Mouse (Mus musculus) liver, embryonic 14.5 days (tissue): ENCODE results near the gene L3mbtl1. TPM values are rescaled to one million over a fixed set of nuclear protein-coding genes. Genes with fewer than 3 reads are reported as not detected.

ENCODE experiments used
- ATAC-seq: fragments of 200-750 bp; cut with Nextera tagmentation; 2 replicates; pipeline ENCODE4 v1.8.0; 2017; ENCODE audit warnings: moderate number of reproducible peaks, mild to moderate bottlenecking, moderate library complexity; ENCODE audit not compliant: insufficient read depth
- DNase-seq, 3 experiments: peaks; one replicate each; pipeline ENCODE4 v3.0.0-alpha.2; 2012 to 2013; ENCODE audit warnings: low read depth in 3 of 3, low spot score in 3 of 3
- H3K27ac ChIP-seq: fragments of 300-500 bp; sonication (generic); 2 replicates; pipeline ENCODE4 v1.5.1; 2014; ENCODE audit warnings: moderate library complexity, mild to moderate bottlenecking, control low read depth, inconsistent platforms
- H3K27me3 ChIP-seq: fragments of 300-500 bp; sonication (generic); 2 replicates; pipeline ENCODE4 v1.6.1; 2014; ENCODE audit warnings: mild to moderate bottlenecking, low read length, moderate library complexity; ENCODE audit not compliant: control insufficient read depth, insufficient read depth
- H3K36me3 ChIP-seq: fragments of 300-500 bp; sonication (generic); replicated peaks from 2 replicates; pipeline ENCODE4 v1.6.1; 2014; ENCODE audit warnings: low read depth; ENCODE audit not compliant: control insufficient read depth, insufficient read depth
- H3K4me1 ChIP-seq, 2 experiments: fragments of 200-500 bp in 1 of 2; fragments of 300-500 bp in 1 of 2; sonication (generic) in 1 of 2; replicated peaks; 2 replicates each; pipeline ENCODE4 v1.6.1; 2012 to 2014; ENCODE audit warnings: antibody characterized with exemption in 1 of 2, inconsistent platforms in 1 of 2, low read length in 1 of 2; ENCODE audit not compliant: control insufficient read depth in 2 of 2, insufficient read depth in 2 of 2
- H3K4me2 ChIP-seq: fragments of 300-500 bp; sonication (generic); 2 replicates; pipeline ENCODE4 v1.6.1; 2014; ENCODE audit warnings: low read depth, mild to moderate bottlenecking, control low read depth, moderate library complexity
- H3K4me3 ChIP-seq, 2 experiments: fragments of 200-500 bp in 1 of 2; fragments of 300-500 bp in 1 of 2; sonication (generic) in 1 of 2; 2 replicates each; pipeline ENCODE4 v1.5.1; 2012 to 2014; ENCODE audit warnings: low read depth in 2 of 2, low read length in 2 of 2, mild to moderate bottlenecking in 2 of 2, control low read depth in 1 of 2, inconsistent platforms in 1 of 2, moderate library complexity in 1 of 2; ENCODE audit not compliant: insufficient read depth in 1 of 2
- H3K9ac ChIP-seq: fragments of 300-500 bp; sonication (generic); replicated peaks from 2 replicates; pipeline ENCODE4 v1.6.1; 2014; ENCODE audit warnings: mild to moderate bottlenecking, control low read depth, moderate library complexity
- H3K9me3 ChIP-seq: fragments of 300-500 bp; sonication (generic); 2 replicates; pipeline ENCODE4 v1.6.1; 2016; ENCODE audit warnings: low read length, mixed read lengths; ENCODE audit not compliant: control insufficient read depth
- CTCF ChIP-seq: IDR thresholded peaks from 2 replicates; pipeline ENCODE4 v1.5.1; 2016; ENCODE audit warnings: antibody characterized with exemption, low read depth, control low read depth
- EP300 ChIP-seq: IDR thresholded peaks from 2 replicates; pipeline ENCODE4 v1.6.1; 2016; ENCODE audit warnings: antibody characterized with exemption, low read depth
- WGBS: fragments of 180-500 bp; shearing (Covaris S2); extraction: QIAGEN DNeasy Blood & Tissue Kit; methylation state at CpG from one replicate; pipeline ENCODE4 v1.1.7; 2014; ENCODE audit not compliant: insufficient replicate concordance; 5-methylcytosine and 5-hydroxymethylcytosine counted together
- polyA plus RNA-seq, 2 experiments: library from polyadenylated mRNA; depleted of rRNA in 1 of 2; stranded (reverse) in 1 of 2; unstranded in 1 of 2; fragments of >200 nt; fragmentation: Nextera tagmentation in 1 of 2; extraction: Ambion mirVana in 1 of 2; gene quantifications; 2 replicates each; pipeline versions ENCODE4 v1.2.1 to v1.2.3; 2012 to 2014

Gene L3mbtl1
- polyA plus RNA-seq, 2 experiments, result 0.08 TPM; not detected in 1

DNA sequence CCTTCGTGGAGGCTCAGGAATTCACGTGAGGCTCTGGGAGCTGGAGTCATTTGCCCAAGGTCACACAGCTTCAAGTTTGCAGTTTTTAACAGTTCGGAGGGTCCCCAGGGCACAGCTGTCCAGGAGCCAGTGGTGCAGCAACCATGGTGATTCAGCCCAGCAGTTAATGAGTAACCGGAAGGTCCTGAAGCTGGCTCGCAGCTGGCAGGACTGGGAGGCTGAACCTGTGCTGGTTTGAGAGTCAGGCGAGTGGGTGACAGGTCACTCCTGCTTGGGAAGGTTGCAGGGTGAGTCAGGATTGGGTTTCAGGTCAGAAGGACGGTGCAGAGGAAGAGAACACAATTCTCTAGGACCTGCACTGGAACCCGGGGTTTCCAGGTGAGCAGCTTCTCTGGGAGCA lies 43.9 kb downstream of the L3mbtl1 start, which contains the start of gene Sgk2:
Gene Sgk2 (plus strand): TSS at position 113 of the 400 bp plus-strand sequence.
- Histone ChIP-seq H3K9me3 (no peaks in the 10 kb centered on the region), H3K27ac (no peak within 1 kb of the TSS), H3K36me3 (no peaks in the 10 kb centered on the region), H3K4me3 (no peak within 1 kb of the TSS), H3K9ac (no peak within 1 kb of the TSS), H3K4me2 (peak within 1 kb of the TSS; percentile 7; the same call in 1 of the 2 replicates), H3K27me3 (no peaks in the 10 kb centered on the region), H3K4me1 (peaks cover 0 to 10% of the 10 kb centered on the region in 2 experiments; a peak in 3 of 4 replicates)
- TF ChIP-seq CTCF (no peak), EP300 (no peak)
- DNase-seq (peak; percentile 23 to 28 (median 24)), ATAC-seq (peak; percentile 66)
- WGBS, result 41% methylated on average over 8 of the region's 8 CpGs

GRCm38 (mm10) chr2:162988235-162988634 lies 45.0 kb downstream of the L3mbtl1 start:
- H3K27ac ChIP-seq, result no peak overlapping the region
- ATAC-seq, result no peak
- 36% methylated on average over 4 of the region's 4 CpGs for WGBS

GRCm38 (mm10) chr2:162991394-162992083 lies 48.3 kb downstream of the L3mbtl1 start:
- DNase-seq, result no peak
- H3K36me3 ChIP-seq, result no peaks in the 10 kb centered on the region
- peaks cover 0 to 5% of the 10 kb centered on the region in 2 experiments; a peak in 3 of 4 replicates for H3K4me1 ChIP-seq
- H3K27me3 ChIP-seq, result no peaks in the 10 kb centered on the region
- H3K4me3 ChIP-seq, result no peak overlapping the region
- H3K9me3 ChIP-seq, result no peaks in the 10 kb centered on the region
- no peak overlapping the region for H3K9ac ChIP-seq
- no peak; the same call in 1 of the 2 replicates for ATAC-seq
- TF ChIP-seq CTCF (peak; percentile 30; the same call in 1 of the 2 replicates), EP300 (no peak)
- 29% methylated on average over 6 of the region's 6 CpGs for WGBS
- no peak overlapping the region for H3K4me2 ChIP-seq
- no peak overlapping the region for H3K27ac ChIP-seq

More at GRCm38 (mm10) chr2:162988235-162988634, 45.0 kb downstream of the L3mbtl1 start:
- H3K4me2 ChIP-seq, result peak overlapping the region; percentile 7; the same call in 1 of the 2 replicates
- H3K27me3 ChIP-seq, result no peaks in the 10 kb centered on the region
- peaks cover 0 to 10% of the 10 kb centered on the region in 2 experiments; a peak in 3 of 4 replicates for H3K4me1 ChIP-seq
- TF ChIP-seq CTCF (no peak), EP300 (no peak)
- H3K9me3 ChIP-seq, result no peaks in the 10 kb centered on the region
- H3K36me3 ChIP-seq, result no peaks in the 10 kb centered on the region
- no peak for DNase-seq
- H3K4me3 ChIP-seq, result no peak overlapping the region
- H3K9ac ChIP-seq, result no peak overlapping the region

DNA sequence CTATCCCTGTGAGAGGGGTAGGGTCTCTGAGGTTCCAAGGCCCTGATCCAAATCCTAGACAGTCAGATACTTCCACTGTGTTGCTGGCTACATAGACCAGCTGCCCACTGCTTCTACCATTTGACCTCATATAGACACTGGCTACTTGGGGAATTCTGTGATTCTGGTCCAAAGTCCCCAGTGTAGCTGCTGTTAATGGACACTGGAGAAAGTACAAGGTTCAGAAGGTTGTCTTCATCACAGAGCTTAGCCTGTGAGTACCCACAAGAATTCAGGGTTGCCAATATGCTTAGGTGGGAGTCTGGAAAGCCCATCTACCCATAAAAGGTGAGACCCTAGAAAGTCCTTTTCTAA lies 48.8 kb downstream of the L3mbtl1 start:
- no peak overlapping the region for H3K4me2 ChIP-seq
- DNase-seq (no peak), ATAC-seq (peak; percentile 20; the same call in 1 of the 2 replicates)
- H3K9me3 ChIP-seq, result no peaks in the 10 kb centered on the region
- no peaks in the 10 kb centered on the region for H3K27me3 ChIP-seq
- peaks cover 0 to 5% of the 10 kb centered on the region in 2 experiments; a peak in 2 of 4 replicates for H3K4me1 ChIP-seq
- no peak overlapping the region for H3K4me3 ChIP-seq
- no peaks in the 10 kb centered on the region for H3K36me3 ChIP-seq
- no peak for TF ChIP-seq EP300
- no peak overlapping the region for H3K27ac ChIP-seq
- H3K9ac ChIP-seq, result no peak overlapping the region

GRCm38 (mm10) chr2:162993881-162994616 lies 50.8 kb downstream of the L3mbtl1 start:
- H3K9me3 ChIP-seq, result no peaks in the 10 kb centered on the region
- no peak overlapping the region for H3K9ac ChIP-seq
- H3K27ac ChIP-seq, result no peak overlapping the region
- no peak overlapping the region for H3K4me2 ChIP-seq
- no peak for ATAC-seq
- no peak for DNase-seq
- peaks cover 0 to 2% of the 10 kb centered on the region in 2 experiments; a peak in 2 of 4 replicates for H3K4me1 ChIP-seq
- TF ChIP-seq CTCF (no peak), EP300 (no peak)
- H3K4me3 ChIP-seq, result no peak overlapping the region
- WGBS, result 53% methylated on average over 9 of the region's 9 CpGs
- no peaks in the 10 kb centered on the region for H3K36me3 ChIP-seq
- no peaks in the 10 kb centered on the region for H3K27me3 ChIP-seq
